Mouse (Mus musculus) G1E (cell line): Measurements from ENCODE around the gene Tomm7.

ENCODE experiments used
- CTCF ChIP-seq: IDR thresholded peaks from 2 replicates; pipeline ENCODE4 v1.5.1; 2012; ENCODE audit warnings: low read depth, low read length, inconsistent platforms, mixed read lengths
- TAL1 ChIP-seq: conservative IDR thresholded peaks from 2 replicates; pipeline ENCODE4 v1.6.1; 2012; ENCODE audit warnings: low read depth, low read length, inconsistent platforms, mixed read lengths

DNA sequence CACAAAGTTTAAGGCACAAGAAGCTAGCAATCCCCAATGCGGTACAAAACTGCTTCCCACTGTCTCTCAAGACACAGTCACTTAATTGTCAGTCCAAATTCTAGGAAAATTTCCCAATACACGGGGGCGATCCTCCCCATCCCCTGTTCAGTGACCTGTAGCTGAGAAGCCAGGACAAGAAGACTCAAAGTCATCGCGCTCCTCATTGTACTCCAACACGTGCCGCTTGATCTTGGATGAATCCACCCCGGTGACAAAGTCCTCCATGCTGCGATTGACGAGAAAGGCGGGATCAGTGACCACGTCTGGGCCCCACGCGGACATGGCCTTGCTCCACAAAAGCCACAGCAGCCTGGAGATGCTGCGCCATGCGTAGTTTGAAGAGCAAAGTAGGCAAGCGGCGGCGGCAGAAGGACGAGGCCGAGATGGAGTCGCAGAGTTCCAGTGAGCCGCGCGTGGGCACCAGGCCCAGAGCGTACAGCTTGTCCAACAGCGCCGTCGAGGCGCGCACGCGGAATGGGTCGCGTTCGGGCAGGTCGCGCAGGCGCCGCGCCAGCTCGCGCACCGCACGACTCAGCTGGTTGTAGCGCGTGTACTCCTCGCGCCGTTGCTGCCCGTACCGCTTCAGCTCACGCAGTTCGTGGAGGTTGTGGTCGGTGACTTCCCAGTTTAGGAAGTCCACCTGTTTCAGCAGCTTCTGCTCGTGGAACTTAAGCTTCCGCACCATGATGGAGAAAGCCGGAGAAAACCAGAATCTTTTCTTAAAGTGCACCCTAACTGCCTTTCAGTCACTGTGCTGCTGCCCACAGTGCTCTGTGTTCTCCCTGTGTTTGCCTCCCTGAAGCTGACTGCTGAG, 12.8 kb downstream of the Tomm7 start:
- no peak for TF ChIP-seq TAL1
- no peak for TF ChIP-seq CTCF
